Mouse (Mus musculus) heart, adult 2 months (tissue): ENCODE data around the gene Mfsd13b. TPM values are rescaled to one million over a fixed set of nuclear protein-coding genes. Genes with fewer than 3 reads are reported as not detected.

ENCODE experiments used
- DNase-seq, 2 experiments: peaks; one replicate each; pipeline ENCODE4 v3.0.0; 2021
- H3K27ac ChIP-seq: fragments of 200-600 bp; 2 replicates; pipeline ENCODE4 v1.8.1; 2022
- H3K27me3 ChIP-seq: fragments of 200-500 bp; 2 replicates; pipeline ENCODE4 v1.6.1; 2012; ENCODE audit warnings: mild to moderate bottlenecking, low read length, inconsistent platforms, mixed read lengths; ENCODE audit not compliant: control insufficient read depth, insufficient read depth
- H3K36me3 ChIP-seq: fragments of 200-500 bp; 2 replicates; pipeline ENCODE4 v1.6.1; 2012; ENCODE audit warnings: low read length, inconsistent platforms; ENCODE audit not compliant: control insufficient read depth, insufficient read depth
- H3K4me1 ChIP-seq: fragments of 200-500 bp; 2 replicates; pipeline ENCODE4 v1.6.1; 2011; ENCODE audit warnings: low read length; ENCODE audit not compliant: control insufficient read depth, insufficient read depth
- H3K4me3 ChIP-seq: fragments of 200-600 bp; 2 replicates; pipeline ENCODE4 v1.8.1; 2022
- H3K79me2 ChIP-seq: fragments of 200-500 bp; replicated peaks from 2 replicates; pipeline ENCODE4 v1.6.1; 2012; ENCODE audit warnings: mild to moderate bottlenecking, inconsistent platforms, low read length, moderate library complexity, mixed read lengths; ENCODE audit not compliant: control insufficient read depth, insufficient read depth
- H3K9ac ChIP-seq: fragments of 200-500 bp; 2 replicates; pipeline ENCODE4 v1.6.1; 2012; ENCODE audit warnings: low read depth, mild to moderate bottlenecking, control low read depth, inconsistent platforms, low read length, mixed read lengths
- CTCF ChIP-seq: fragments of 200-600 bp; IDR thresholded peaks from 2 replicates; pipeline ENCODE4 v1.8.1; 2022; ENCODE audit warnings: antibody characterized with exemption, mild to moderate bottlenecking, moderate library complexity
- EP300 ChIP-seq: fragments of 200-500 bp; IDR thresholded peaks from 2 replicates; pipeline ENCODE4 v1.6.1; 2011; ENCODE audit warnings: low read depth, low read length, control low read depth; ENCODE audit not compliant: insufficient read depth
- POLR2A ChIP-seq: fragments of 200-500 bp; IDR thresholded peaks from 2 replicates; pipeline ENCODE4 v1.6.1; 2011; ENCODE audit warnings: mild to moderate bottlenecking, low read depth, low read length, control low read depth; ENCODE audit not compliant: insufficient read depth
- WGBS: fragments of 180-500 bp; shearing (Covaris S2); methylation state at CpG from one replicate; pipeline ENCODE4 v1.1.7; 2018; 5-methylcytosine and 5-hydroxymethylcytosine counted together
- intact Hi-C: fragments of 180-260 bp; cut with DNase I; formaldehyde crosslinking; loops from one replicate; pipeline ENCODE4 v1.15.1; 2025
- polyA plus RNA-seq: library from polyadenylated mRNA; depleted of rRNA; stranded (reverse); fragments of >200 nt; gene quantifications from 2 replicates; pipeline ENCODE4 v1.2.3, GENCODE M21; 2012; rRNA removed
- total RNA-seq, 2 experiments: library from RNA; stranded (reverse); gene quantifications; 2 replicates each; pipeline ENCODE4 v1.2.3; 2021

Gene Mfsd13b
- total and polyA plus RNA-seq, 3 experiments: 0.47 TPM; not detected in 2

DNA sequence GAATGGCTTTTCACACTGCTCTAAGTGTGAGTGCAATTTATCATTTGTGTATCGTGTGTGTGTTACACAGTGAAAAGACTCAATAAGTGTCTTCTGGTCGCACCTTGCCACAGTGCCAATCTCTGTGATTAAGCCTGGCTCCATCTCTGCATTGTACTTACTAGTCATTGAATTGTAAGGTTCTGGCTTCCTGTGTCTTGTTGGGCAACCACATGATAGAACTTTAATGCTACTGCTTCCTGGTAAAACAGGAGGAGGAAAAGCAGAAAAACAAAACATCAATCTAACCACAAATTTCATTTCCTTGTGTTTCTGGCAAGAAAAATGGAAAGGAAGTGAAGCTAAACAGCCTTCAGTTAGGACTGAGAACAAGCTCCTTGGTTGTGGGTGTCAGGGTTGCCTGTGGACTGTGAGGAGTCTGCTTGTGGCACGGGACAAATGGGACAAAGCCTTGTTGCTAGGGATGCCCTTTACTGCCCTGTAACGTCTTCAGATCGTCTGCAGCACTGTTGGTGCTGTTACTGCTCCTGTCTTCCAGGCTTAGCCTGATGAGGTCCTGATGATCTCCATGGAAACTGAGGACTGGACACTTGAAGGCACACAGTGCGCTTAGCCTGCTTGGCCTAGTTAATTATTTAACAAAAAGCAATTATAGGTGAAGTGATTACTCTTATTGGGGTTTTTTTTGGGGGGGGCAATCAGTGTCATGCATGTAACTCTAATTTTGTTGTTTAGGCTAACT lies 77.3 kb downstream of the Mfsd13b start:
- Histone ChIP-seq H3K27ac (peak overlapping the region; percentile 11; the same call in 1 of the 2 replicates), H3K4me1 (peaks cover 3% of the 10 kb centered on the region), H3K4me3 (no peak overlapping the region), H3K36me3 (0 out of 2 replicates have a peak, but pooled peaks cover 2% of the 10 kb centered on the region), H3K27me3 (no peaks in the 10 kb centered on the region), H3K9ac (no peak overlapping the region), H3K79me2 (no peaks in the 10 kb centered on the region)
- no peak for DNase-seq
- TF ChIP-seq CTCF (no peak), EP300 (no peak), POLR2A (no peak)
- WGBS: 54% methylated on average over 6 of the region's 6 CpGs
- intact Hi-C loops: loop anchor here (5.0 kb wide), 1 partner anchor 217 kb away; the partner anchor contains the start of gene Eef2k

DNA sequence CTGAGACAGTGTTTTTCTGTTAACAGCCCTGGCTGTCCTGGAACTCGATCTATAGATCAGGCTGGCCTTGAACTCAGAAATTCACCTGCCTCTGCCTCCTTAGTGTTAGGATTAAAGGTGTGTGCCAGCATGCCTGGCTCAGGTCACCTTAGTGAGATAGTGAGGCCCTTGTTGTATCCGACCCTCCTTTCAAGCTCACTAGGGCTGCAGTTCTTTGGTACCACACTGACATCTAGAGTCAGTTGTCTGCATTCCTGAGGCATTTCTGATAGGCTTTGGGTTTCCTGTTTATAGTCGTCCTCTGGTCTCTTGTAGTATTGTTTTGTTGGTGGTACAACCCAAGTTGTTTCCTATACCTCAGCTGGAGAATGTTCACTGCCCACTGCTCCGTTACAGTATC lies 82.0 kb downstream of the Mfsd13b start:
- WGBS: 33% methylated on average over 4 of the region's 4 CpGs
- Histone ChIP-seq H3K4me1 (peaks cover 3% of the 10 kb centered on the region), H3K36me3 (no peaks in the 10 kb centered on the region), H3K9ac (no peak overlapping the region), H3K79me2 (no peaks in the 10 kb centered on the region), H3K27ac (no peak overlapping the region), H3K27me3 (no peaks in the 10 kb centered on the region), H3K4me3 (no peak overlapping the region)
- TF ChIP-seq CTCF (peak; percentile 77), POLR2A (no peak)
- intact Hi-C loops: loop anchor here (1.0 to 5.0 kb wide), 3 partner anchors 44 to 222 kb away; partner anchors contain the start of gene Eef2k
- no peak for DNase-seq

Other genes with a start within 250 kb of the Mfsd13b start
- 1 to 10 TPM; 3.1 to 5.0 TPM for gene Vwa3a, start 243.2 kb upstream of the Mfsd13b start, total RNA-seq
- gene Vwa3a, start 243.2 kb upstream of the Mfsd13b start, polyA plus RNA-seq: 4.5 and 7.9 TPM in 2 replicates
- gene Gm5737, start 170.1 kb upstream of the Mfsd13b start, total RNA-seq: under 1 TPM in 1 of 2 experiments, not detected in 1; 0.34 TPM
- 0.56 and 0.70 TPM in 2 replicates for gene Gm5737, start 170.1 kb upstream of the Mfsd13b start, polyA plus RNA-seq
- gene Eef2k, start 139.7 kb upstream of the Mfsd13b start, total RNA-seq: 10 to 100 TPM; 23.9 to 28.9 TPM
- gene Eef2k, start 139.7 kb upstream of the Mfsd13b start, polyA plus RNA-seq: 22.8 and 27.4 TPM in 2 replicates
- 1 to 10 TPM; 8.0 to 8.3 TPM for gene Polr3e, start 64.8 kb upstream of the Mfsd13b start, total RNA-seq
- 6.1 and 8.5 TPM in 2 replicates for gene Polr3e, start 64.8 kb upstream of the Mfsd13b start, polyA plus RNA-seq
- 10 to 100 TPM in 1 of 2 experiments, 1 to 10 TPM in 1; 8.8 to 34.9 TPM for gene Cdr2, start 197 bp upstream of the Mfsd13b start, total RNA-seq
- 11.0 TPM in 2 replicates for gene Cdr2, start 197 bp upstream of the Mfsd13b start, polyA plus RNA-seq
- gene Mettl9, start 51.9 kb downstream of the Mfsd13b start, total RNA-seq: 10 to 100 TPM; 80.7 to 85.1 TPM
- 23.5 and 40.2 TPM in 2 replicates for gene Mettl9, start 51.9 kb downstream of the Mfsd13b start, polyA plus RNA-seq
- gene Igsf6, start 92.1 kb downstream of the Mfsd13b start, total RNA-seq: 1 to 10 TPM in 1 of 2 experiments, under 1 TPM in 1; 0.98 to 1.5 TPM
- gene Igsf6, start 92.1 kb downstream of the Mfsd13b start, polyA plus RNA-seq: 0.76 TPM in 2 replicates
- under 1 TPM in 1 of 2 experiments, not detected in 1; 0.30 TPM for gene Otoa, start 99.1 kb downstream of the Mfsd13b start, total RNA-seq
- gene Otoa, start 99.1 kb downstream of the Mfsd13b start, polyA plus RNA-seq: 0.10 TPM in 1 of 2 replicates, not detected in the other